Mouse (Mus musculus) CH12.LX (cell line): ENCODE data around the gene Olfr49. TPM values are rescaled to one million over a fixed set of nuclear protein-coding genes. Genes with fewer than 3 reads are reported as not detected.

Experiments used
- DNase-seq: peaks from one replicate; pipeline ENCODE4 v3.0.0-alpha.2; 2013; ENCODE audit errors: extremely low read depth
- H3K27ac ChIP-seq: 2 replicates; pipeline ENCODE4 v1.5.1; 2012; ENCODE audit warnings: low read depth, mild to moderate bottlenecking, control low read depth, moderate library complexity; ENCODE audit not compliant: insufficient read depth
- H3K27me3 ChIP-seq: replicated peaks from 2 replicates; pipeline ENCODE3; 2012; ENCODE audit warnings: inconsistent platforms
- H3K36me3 ChIP-seq, 2 experiments: replicated peaks in 1 of 2; 2 replicates each; pipeline versions ENCODE3 to v1.6.1; 2012; ENCODE audit warnings: inconsistent platforms in 1 of 2, low read length in 1 of 2, mild to moderate bottlenecking in 1 of 2, mixed read lengths in 1 of 2, moderate library complexity in 1 of 2; ENCODE audit not compliant: control insufficient read depth in 1 of 2, insufficient read depth in 1 of 2
- H3K4me1 ChIP-seq, 2 experiments: 2 replicates each; pipeline ENCODE4 v1.6.1; 2012; ENCODE audit warnings: inconsistent platforms in 1 of 2, moderate library complexity in 1 of 2; ENCODE audit not compliant: insufficient read depth in 2 of 2, control insufficient read depth in 1 of 2
- H3K4me2 ChIP-seq: 2 replicates; pipeline ENCODE4 v1.6.1; 2012; ENCODE audit warnings: low read depth, mild to moderate bottlenecking, control low read depth; ENCODE audit not compliant: poor library complexity, insufficient read depth, severe bottlenecking
- H3K4me3 ChIP-seq, 3 experiments: fragments of 150-350 bp in 1 of 3; sonication (generic) in 1 of 3; replicated peaks in 1 of 3; 2 replicates each; pipeline versions ENCODE3 to v1.5.1; 2011 to 2012; ENCODE audit warnings: low read depth in 2 of 3, low read length in 2 of 3, mild to moderate bottlenecking in 2 of 3, moderate library complexity in 2 of 3, control low read depth in 1 of 3, improper control_type of control experiment in 1 of 3, inconsistent platforms in 1 of 3, mixed read lengths in 1 of 3; ENCODE audit not compliant: poor library complexity in 1 of 3
- H3K79me2 ChIP-seq: replicated peaks from 2 replicates; pipeline ENCODE4 v1.6.1; 2012; ENCODE audit warnings: mild to moderate bottlenecking, moderate library complexity; ENCODE audit not compliant: control insufficient read depth, poor library complexity, insufficient read depth, severe bottlenecking; ENCODE audit errors: extremely low read depth
- H3K9ac ChIP-seq: 2 replicates; pipeline ENCODE4 v1.6.1; 2012; ENCODE audit warnings: low read depth, mild to moderate bottlenecking, control low read depth, moderate library complexity; ENCODE audit not compliant: insufficient read depth
- H3K9me3 ChIP-seq: replicated peaks from 2 replicates; pipeline ENCODE3; 2012; ENCODE audit warnings: low read length, inconsistent platforms, mixed read lengths
- CHD1 ChIP-seq: IDR thresholded peaks from 2 replicates; pipeline ENCODE4 v1.6.1; 2012; ENCODE audit warnings: low read depth, low read length, improper control_type of control experiment, inconsistent platforms
- CHD2 ChIP-seq: IDR thresholded peaks from 2 replicates; pipeline ENCODE4 v1.6.1; 2011; ENCODE audit warnings: low read length, improper control_type of control experiment
- CTCF ChIP-seq, 2 experiments: IDR thresholded peaks in 1 of 2; conservative IDR thresholded peaks in 1 of 2; 2 replicates each; pipeline ENCODE4 v1.5.1; 2011 to 2012; ENCODE audit warnings: low read depth in 2 of 2, low read length in 2 of 2, improper control_type of control experiment in 1 of 2, inconsistent platforms in 1 of 2, mild to moderate bottlenecking in 1 of 2, moderate library complexity in 1 of 2
- E2F4 ChIP-seq: IDR thresholded peaks from 2 replicates; pipeline ENCODE4 v1.6.1; 2011; ENCODE audit warnings: low read depth, low read length, improper control_type of control experiment; ENCODE audit not compliant: insufficient replicate concordance
- ELF1 ChIP-seq: IDR thresholded peaks from 2 replicates; pipeline ENCODE4 v1.6.1; 2014; ENCODE audit warnings: low read depth, mild to moderate bottlenecking, inconsistent platforms, low read length, improper control_type of control experiment
- GABPA ChIP-seq: IDR thresholded peaks from 2 replicates; pipeline ENCODE4 v1.6.1; 2012; ENCODE audit warnings: low read depth, low read length, improper control_type of control experiment, inconsistent platforms; ENCODE audit not compliant: insufficient replicate concordance
- HCFC1 ChIP-seq: IDR thresholded peaks from 2 replicates; pipeline ENCODE4 v1.6.1; 2012; ENCODE audit warnings: low read depth, mild to moderate bottlenecking, inconsistent platforms, low read length, improper control_type of control experiment
- IRF4 ChIP-seq: IDR thresholded peaks from 2 replicates; pipeline ENCODE4 v1.6.1; 2014; ENCODE audit warnings: low read depth, mild to moderate bottlenecking, inconsistent platforms, low read length, improper control_type of control experiment
- JUN ChIP-seq: IDR thresholded peaks from 2 replicates; pipeline ENCODE4 v1.6.1; 2011; ENCODE audit warnings: low read depth, mild to moderate bottlenecking, low read length, improper control_type of control experiment, moderate library complexity; ENCODE audit not compliant: insufficient read depth
- JUND ChIP-seq: conservative IDR thresholded peaks from 2 replicates; pipeline ENCODE4 v1.6.1; 2011; ENCODE audit warnings: low read depth, low read length, improper control_type of control experiment
- MAX ChIP-seq: IDR thresholded peaks from 2 replicates; pipeline ENCODE4 v1.6.1; 2011; ENCODE audit warnings: low read length, improper control_type of control experiment
- MEF2A ChIP-seq: IDR thresholded peaks from 2 replicates; pipeline ENCODE4 v1.6.1; 2014; ENCODE audit warnings: low read depth, mild to moderate bottlenecking, inconsistent platforms, low read length, improper control_type of control experiment, borderline replicate concordance
- PAX5 ChIP-seq: IDR thresholded peaks from 2 replicates; pipeline ENCODE4 v1.6.1; 2012; ENCODE audit warnings: low read length, inconsistent platforms, mixed read lengths
- POLR2AphosphoS2 ChIP-seq: IDR thresholded peaks from 2 replicates; pipeline ENCODE4 v1.6.1; 2011; ENCODE audit warnings: low read depth, low read length, improper control_type of control experiment
- RAD21 ChIP-seq: IDR thresholded peaks from 2 replicates; pipeline ENCODE4 v1.6.1; 2011; ENCODE audit warnings: low read depth, mild to moderate bottlenecking, low read length, improper control_type of control experiment, moderate library complexity
- SIN3A ChIP-seq: IDR thresholded peaks from 2 replicates; pipeline ENCODE4 v1.6.1; 2012; ENCODE audit warnings: low read length, improper control_type of control experiment, inconsistent platforms
- SMC3 ChIP-seq: IDR thresholded peaks from 2 replicates; pipeline ENCODE4 v1.6.1; 2011; ENCODE audit warnings: low read depth, low read length, improper control_type of control experiment
- UBTF ChIP-seq: IDR thresholded peaks from 2 replicates; pipeline ENCODE4 v1.6.1; 2012; ENCODE audit warnings: low read depth, mild to moderate bottlenecking, inconsistent platforms, low read length, improper control_type of control experiment, moderate library complexity
- USF1 ChIP-seq: IDR thresholded peaks from 2 replicates; pipeline ENCODE4 v1.6.1; 2014; ENCODE audit warnings: low read depth, mild to moderate bottlenecking, inconsistent platforms, low read length, improper control_type of control experiment
- USF2 ChIP-seq: conservative IDR thresholded peaks from 2 replicates; pipeline ENCODE4 v1.6.1; 2011; ENCODE audit warnings: low read depth, low read length, improper control_type of control experiment
- ZKSCAN1 ChIP-seq: IDR thresholded peaks from 2 replicates; pipeline ENCODE4 v1.6.1; 2012; ENCODE audit warnings: low read depth, inconsistent platforms, low read length, improper control_type of control experiment, borderline replicate concordance
- dilution Hi-C: fragments of 300-500 bp; cut with MboI; formaldehyde crosslinking; loops from 2 replicates; pipeline ENCODE4 v1.14.3; 2020; ENCODE audit warnings: low sequenced_read_pairs; ENCODE audit not compliant: extremely low pct_unique_long_range_greater_than_20kb, extremely low pct_ligation_motif_present
- in situ Hi-C: fragments of 300-500 bp; cut with MboI; formaldehyde crosslinking; loops from 3 replicates; pipeline ENCODE4 v1.14.3; 2019; ENCODE audit warnings: low sequenced_read_pairs, low pct_ligation_motif_present, low pct_unique_long_range_greater_than_20kb, mixed read lengths
- polyA plus RNA-seq: library from polyadenylated mRNA; unstranded; fragments of >175 nt; gene quantifications from 2 replicates; pipeline ENCODE4 v1.2.1, GENCODE M21; 2012; ENCODE audit warnings: low read depth; ENCODE audit not compliant: insufficient read length
- total RNA-seq, 2 experiments: library from RNA; depleted of rRNA; stranded (reverse); fragments of 300-350 nt in 1 of 2; fragments of >200 nt in 1 of 2; gene quantifications; 2 replicates each; pipeline ENCODE4 v1.2.3; 2012 to 2014

Gene Olfr49
- total and polyA plus RNA-seq, 3 experiments, result 0.07 TPM; not detected in 2

DNA sequence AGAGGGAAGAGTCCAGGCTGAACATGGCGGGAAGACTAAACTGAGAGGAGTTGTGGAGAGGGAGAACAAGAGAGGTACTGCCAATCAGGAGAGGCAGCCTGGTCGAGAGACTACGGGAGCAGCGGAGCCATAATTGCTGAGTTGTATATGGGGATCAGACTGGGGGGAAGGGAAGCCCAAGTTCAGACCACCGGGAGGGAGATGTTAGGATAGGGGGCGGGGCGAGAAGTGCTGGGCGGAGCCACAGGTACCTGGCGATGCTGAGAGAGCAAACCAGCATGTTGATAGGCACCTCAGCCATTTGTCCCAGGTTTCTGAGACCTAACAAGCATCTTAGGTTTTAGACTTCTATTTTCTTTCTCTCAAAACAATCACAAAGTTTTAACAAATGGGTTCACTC lies 44.5 kb upstream of the Olfr49 start:
- no peak for DNase-seq
- Histone ChIP-seq H3K9me3 (no peaks in the 10 kb centered on the region), H3K4me2 (no peak overlapping the region), H3K4me3 (no peak overlapping the region), H3K4me1 (no peaks in the 10 kb centered on the region; a peak in 1 of 4 replicates), H3K27me3 (no peaks in the 10 kb centered on the region), H3K27ac (no peak overlapping the region), H3K9ac (no peak overlapping the region), H3K36me3 (no peaks in the 10 kb centered on the region), H3K79me2 (no peaks in the 10 kb centered on the region)
- dilution Hi-C loops (no loop called here), in situ Hi-C loops (loop anchor here (10.0 kb wide), 1 partner anchor 64 kb away; no protein-coding TSS in a partner anchor)
- TF ChIP-seq PAX5 (no peak), USF1 (no peak), HCFC1 (no peak), GABPA (no peak), CTCF (conservative IDR thresholded peaks at IDR 0.05 in 1 of 2, IDR thresholded peaks at IDR 0.05 in 1 of 2; ENCODE audit: low read depth in 2 of 2, low read length in 2 of 2) (no peak), IRF4 (no peak), CHD2 (no peak), UBTF (no peak), ZKSCAN1 (no peak), JUN (no peak)

DNA sequence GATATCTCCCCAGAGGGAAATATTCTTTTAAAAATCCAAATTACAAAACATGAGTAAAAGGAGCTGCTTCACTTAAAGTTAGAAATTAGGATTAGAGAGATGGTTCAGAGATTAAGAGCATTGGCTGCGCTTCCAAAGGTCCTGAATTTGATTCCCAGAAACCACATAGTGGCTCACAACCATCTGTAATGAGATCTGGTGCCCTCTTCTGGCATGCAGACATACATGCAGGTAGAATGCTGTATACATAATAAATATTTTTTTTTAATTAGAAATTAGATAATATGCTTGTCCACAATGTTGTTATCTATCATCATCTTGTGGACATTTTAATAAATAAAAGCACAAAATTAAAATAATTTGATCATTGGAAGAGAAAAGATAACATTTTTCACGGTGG lies 43.8 kb upstream of the Olfr49 start:
- H3K4me2 ChIP-seq, result no peak overlapping the region
- no peaks in the 10 kb centered on the region for H3K27me3 ChIP-seq
- no peak overlapping the region for H3K27ac ChIP-seq
- no peak overlapping the region for H3K9ac ChIP-seq
- H3K4me3 ChIP-seq, result no peak overlapping the region
- no peaks in the 10 kb centered on the region for H3K9me3 ChIP-seq
- no peak for DNase-seq
- H3K4me1 ChIP-seq, result no peaks in the 10 kb centered on the region; a peak in 1 of 4 replicates
- TF ChIP-seq JUND (no peak), RAD21 (peak; percentile 30), POLR2AphosphoS2 (no peak), USF2 (no peak), E2F4 (no peak), SMC3 (peak; percentile 52), CHD1 (no peak), MEF2A (no peak), MAX (no peak), SIN3A (no peak), CTCF (conservative IDR thresholded peaks at IDR 0.05 in 1 of 2, IDR thresholded peaks at IDR 0.05 in 1 of 2; ENCODE audit: low read depth in 2 of 2, low read length in 2 of 2) (peak in 1 of 2 experiments; percentile 48; a peak in 3 of 4 replicates), ELF1 (no peak)
- no peaks in the 10 kb centered on the region for H3K79me2 ChIP-seq
- no peaks in the 10 kb centered on the region for H3K36me3 ChIP-seq
- in situ Hi-C loops, result loop anchor here (10.0 kb wide), 1 partner anchor 64 kb away; no protein-coding TSS in a partner anchor
- dilution Hi-C loops, result no loop called here
